Mouse (Mus musculus): ENCODE results near the gene Pde4d.
A peak's percentile ranks its signal among the peaks of the same experiment; 100 is the strongest.

Gene Pde4d

GRCm38 (mm10) chr13:109619158-109619657 is 1169.5 kb downstream of the Pde4d start:
- no peak for DNase-seq (ENCODE audit: extremely low spot score, low spot score)

DNA sequence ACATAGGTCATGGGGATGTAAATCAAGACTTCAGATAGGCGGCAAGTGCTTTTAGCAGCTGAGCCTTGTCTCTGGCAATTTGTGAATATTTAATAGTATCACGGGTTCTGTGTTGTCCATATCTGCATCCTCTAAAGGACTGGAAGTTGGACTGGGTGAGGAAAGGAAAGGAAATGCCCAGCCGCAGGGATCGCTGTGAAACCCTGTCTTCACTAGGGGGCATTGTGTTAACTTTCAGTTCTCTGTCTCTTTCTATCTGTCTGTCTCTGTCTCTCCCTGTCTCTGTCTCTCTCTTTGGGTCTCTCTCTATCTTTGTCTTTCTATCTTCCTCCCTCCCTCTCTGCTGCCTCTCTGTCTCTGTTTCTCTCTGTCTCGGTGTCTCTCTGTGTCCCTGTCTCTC is 1172.5 kb downstream of the Pde4d start:
- no peak for DNase-seq (ENCODE audit: extremely low spot score, low spot score)

DNA sequence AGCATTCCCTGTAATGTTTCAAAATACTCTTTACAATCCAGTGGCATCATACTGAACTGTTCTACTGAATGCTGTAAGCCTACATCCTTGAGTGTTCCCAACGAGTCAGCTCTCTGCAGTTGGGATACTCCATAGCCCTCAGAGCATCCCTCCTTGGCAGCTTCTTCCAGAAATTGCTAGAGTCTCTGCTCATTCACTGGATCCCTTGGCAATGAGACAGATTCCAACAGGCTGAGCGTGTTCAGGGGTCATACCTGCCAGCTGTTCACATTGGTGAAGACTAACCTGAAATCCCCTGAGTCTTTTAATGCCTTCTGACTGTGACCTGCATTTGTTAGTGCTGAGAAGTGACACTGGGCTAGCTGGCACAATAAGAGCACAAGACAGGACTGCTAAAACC is 1173.5 kb downstream of the Pde4d start:
- no peak for DNase-seq (ENCODE audit: extremely low spot score, low spot score)

DNA sequence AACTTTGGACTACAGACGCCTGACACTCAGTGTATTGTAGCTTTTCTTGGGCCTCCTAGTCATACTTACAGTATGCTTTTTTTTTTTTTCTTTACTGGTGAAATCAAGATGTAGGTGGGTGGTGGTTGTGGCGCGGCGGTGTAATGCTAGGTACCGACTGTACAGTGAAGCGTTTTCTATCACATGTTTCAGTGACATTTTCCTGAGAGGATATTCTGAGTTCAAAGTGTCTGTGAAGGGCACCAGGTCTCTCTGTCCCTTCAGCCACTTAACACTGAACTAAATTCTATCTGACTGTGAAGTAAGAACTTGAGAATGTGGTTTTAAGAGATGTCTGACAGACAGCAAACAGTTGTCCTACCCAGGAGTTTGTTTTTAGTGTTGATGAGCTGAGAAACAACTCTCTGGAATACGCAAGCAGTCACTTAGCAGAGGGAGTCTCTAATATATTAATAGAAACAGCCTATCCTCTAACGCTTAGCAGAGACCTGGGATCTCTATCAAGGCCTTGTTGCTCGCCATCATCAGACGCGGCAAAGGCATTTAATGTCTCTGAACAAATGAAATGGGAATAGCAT is 1175.1 kb downstream of the Pde4d start:
- no peak for DNase-seq (ENCODE audit: extremely low spot score, low spot score)

GRCm38 (mm10) chr13:109625466-109626129 is 1175.8 kb downstream of the Pde4d start:
- no peak for DNase-seq (ENCODE audit: extremely low spot score, low spot score)

DNA sequence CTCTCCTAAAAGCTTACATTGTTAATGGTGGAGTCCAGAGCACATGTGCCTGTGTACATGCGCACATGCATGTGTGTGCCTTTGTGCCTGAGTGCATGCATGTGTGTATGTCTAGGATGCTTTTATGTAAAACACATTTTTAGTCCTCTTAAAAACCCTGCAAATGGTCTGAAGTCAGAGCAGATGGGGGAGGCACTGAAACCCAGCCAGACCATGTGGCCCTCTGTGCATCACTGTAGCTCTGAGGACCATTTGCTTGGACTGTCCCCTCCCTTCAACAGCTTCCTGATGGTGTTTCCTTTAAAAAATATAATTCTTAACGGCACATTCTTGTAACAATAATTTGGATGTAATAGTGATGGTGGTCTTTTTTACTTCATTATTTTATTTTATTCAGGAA is 1177.5 kb downstream of the Pde4d start:
- no peak for DNase-seq (ENCODE audit: extremely low spot score, low spot score)

DNA sequence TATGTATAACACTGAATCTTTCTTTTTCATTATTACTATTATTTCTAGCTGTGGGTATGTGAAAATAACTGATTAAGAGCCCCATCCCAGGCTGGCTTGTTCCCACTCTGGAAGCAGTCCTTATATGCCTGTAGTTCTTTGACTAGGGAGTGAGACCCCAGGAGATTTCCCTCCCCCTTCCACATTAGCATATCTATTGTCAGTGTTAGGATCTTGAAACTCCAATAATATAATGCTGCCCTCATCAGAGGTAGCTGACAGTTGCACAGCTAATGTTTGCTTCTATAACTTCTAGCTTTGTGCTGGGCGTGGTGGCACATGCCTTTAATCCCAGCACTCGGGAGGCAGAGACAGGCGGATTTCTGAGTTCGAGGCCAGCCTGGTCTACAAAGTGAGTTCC is 1178.9 kb downstream of the Pde4d start:
- no peak for DNase-seq (ENCODE audit: extremely low spot score, low spot score)

GRCm38 (mm10) chr13:109629216-109629615 is 1179.5 kb downstream of the Pde4d start:
- no peak for DNase-seq (ENCODE audit: extremely low spot score, low spot score)

GRCm38 (mm10) chr13:109631399-109632026 is 1181.8 kb downstream of the Pde4d start:
- DNase-seq (ENCODE audit: extremely low spot score, low spot score), result no peak

DNA sequence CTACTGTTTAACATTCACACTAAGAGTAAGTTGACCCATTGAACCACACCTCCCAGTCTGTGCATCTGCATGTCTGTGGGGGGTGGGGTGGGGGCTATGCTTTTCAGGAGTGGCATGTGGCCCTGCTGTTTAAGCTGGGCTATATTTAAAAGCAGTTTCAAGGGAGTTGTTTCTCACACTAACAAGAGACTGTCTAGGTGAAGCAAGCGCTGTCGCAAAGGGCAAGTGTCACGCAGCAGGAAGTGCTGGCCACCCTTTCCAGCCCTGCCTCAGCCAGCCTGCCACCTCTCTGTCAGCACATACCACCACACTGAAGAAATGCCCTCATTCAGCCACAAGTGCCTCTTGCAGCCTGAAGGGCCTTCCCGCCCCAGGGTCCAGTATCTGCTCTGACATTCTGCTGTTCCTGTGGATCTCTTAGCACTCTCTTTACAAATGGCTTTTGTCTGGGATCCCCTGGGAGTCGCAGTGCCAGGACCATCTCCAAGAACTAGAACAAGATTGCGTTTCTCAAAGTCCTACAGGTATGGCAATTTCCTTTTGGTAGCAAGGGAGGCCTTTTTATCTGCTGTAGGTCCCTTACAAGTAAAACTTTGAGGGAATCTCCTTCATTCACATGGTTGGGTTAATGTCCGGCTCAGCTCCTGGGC is 1182.8 kb downstream of the Pde4d start:
- DNase-seq (ENCODE audit: extremely low spot score, low spot score), result peak; percentile 40

DNA sequence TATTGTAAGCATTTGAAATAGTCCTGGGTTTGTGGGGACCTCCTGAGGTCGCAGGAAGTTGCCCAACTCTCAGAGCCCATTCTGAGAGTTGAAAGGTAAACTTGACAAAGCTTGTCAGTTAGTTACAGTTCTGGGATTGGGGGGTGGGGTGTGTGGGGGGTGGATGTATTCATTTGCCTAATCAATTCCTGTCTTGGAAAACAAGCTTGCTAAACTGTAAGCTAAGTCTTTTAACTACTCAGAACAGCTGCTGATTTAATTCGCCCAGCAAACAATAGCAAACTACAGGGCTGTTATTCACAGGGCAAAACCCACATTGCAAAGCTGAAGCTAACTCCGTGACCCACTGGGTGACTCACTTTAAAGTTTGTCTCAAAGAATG is 1183.3 kb downstream of the Pde4d start:
- DNase-seq (ENCODE audit: extremely low spot score, low spot score), result no peak

DNA sequence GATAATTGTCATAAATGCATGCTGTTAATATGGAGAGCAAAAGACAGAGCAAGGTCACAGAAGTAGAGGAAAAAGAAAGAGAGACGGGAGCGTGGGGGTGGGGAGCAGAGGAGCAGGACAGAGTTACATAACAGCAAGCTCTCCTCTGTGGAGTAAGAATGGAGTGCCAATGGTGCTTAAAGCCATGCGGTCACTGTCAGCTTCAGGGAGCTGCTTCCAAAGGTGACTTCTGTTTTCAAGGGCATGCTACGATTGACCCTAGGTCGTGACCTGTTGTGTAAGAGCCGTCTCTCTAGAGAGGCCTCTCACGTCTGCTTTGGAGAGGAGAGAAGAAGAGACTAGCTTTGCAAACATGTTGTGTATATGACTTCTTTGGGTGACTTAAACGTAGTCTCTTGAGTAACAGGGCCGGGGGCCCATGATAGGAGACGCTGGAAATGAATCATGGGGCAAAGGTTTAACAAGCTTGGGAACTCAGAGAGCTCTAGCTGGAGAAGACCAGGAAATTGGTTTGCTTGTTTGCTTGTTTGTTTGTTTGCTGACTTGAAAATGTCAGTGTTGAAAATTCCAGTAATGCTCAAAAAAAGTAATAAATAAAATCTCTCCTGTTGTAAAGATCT is 1186.3 kb downstream of the Pde4d start:
- DNase-seq (ENCODE audit: extremely low spot score, low spot score), result no peak

- DNase-seq (ENCODE audit: extremely low spot score, low spot score), result no peak
These were observed 1188.5 kb downstream of the Pde4d start for GRCm38 (mm10) chr13:109638273-109638672.

DNA sequence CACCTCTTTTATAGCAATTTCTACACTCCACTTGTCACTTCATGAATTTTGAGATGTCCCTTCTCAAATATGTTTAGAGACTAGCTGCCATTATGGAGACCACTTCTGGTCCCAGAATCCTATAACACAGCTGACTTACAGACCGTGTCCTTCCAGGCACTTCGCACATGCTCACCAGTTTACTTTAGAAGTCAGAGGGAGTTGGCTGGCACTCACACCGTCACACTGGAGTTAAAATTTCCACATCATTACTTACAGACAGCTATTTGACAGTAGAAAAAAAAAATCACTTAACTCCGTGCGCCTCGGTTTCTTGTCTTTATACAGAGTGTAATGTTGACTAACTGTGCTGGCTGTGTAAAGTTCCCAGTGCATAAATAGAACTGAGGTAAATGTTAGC is 1189.5 kb downstream of the Pde4d start:
- no peak for DNase-seq (ENCODE audit: extremely low spot score, low spot score)

DNA sequence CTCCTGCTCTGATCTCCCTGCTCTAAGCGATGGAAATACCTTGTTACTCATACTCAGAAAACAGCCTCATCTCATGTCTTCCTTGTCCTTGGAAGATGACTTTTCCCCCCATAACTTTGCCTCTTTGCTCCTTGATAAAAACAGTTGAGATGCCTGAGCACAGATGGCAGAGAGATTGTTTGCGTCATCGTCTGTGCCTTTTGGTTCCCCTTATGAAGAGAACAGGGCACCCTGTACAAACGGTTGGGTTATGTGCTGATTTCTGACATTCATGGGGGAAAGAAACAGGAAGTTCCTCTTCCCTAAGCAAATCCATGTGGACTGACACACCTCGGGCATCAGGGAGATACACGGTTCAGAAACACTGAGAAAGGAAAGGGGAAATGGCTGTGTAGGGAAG is 1191.8 kb downstream of the Pde4d start:
- no peak for DNase-seq (ENCODE audit: extremely low spot score, low spot score)

DNA sequence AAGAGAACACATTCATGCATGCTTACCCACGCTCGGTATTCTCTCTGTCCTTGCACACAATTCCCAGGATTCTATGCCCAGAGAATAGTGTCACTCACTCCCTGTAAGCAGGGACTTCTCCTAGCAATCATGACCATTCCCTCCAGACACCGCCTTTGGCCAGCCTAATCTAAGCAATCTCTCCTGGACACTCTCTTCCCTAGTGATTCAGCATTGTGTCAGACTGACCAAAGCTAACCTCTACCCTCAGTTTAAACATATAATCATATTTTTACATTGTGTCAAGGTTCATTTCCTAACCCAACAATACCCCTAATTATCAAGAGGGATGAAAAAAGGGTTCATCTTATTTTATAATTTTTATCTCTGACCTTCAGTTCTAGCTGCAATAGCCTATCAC is 1193.7 kb downstream of the Pde4d start:
- DNase-seq (ENCODE audit: extremely low spot score, low spot score), result no peak

- no peak for DNase-seq (ENCODE audit: extremely low spot score, low spot score)
These were observed 1194.3 kb downstream of the Pde4d start for GRCm38 (mm10) chr13:109644086-109644485.

DNA sequence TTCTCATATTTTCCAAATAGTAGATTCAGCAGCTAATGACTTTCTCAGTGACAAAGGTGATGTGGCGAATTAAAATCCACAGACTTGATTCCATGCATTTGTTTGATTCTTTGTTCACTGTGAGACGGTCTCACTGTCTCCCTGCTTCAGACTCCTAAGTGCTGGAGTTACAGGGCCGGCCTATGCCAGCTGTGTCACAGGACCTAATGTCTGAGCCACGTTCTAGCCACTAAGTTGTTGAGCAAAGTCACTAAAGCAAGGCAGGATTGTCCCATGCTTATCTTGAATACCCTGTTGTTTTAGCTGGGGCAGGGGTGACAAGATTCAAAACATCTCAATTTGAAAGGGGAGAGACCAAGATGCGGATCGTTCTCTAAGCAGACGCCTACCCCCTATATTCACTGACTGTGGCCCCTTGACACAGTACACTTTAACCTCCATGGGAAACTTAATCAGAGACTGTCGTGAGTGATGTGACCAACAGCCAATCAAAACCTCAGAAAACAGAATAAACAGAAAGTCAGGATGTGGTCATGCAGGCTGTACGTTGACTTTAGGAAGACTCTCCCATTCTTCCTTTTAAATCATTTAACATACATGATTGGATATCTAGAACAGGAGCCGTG is 1195.6 kb downstream of the Pde4d start:
- DNase-seq (ENCODE audit: extremely low spot score, low spot score), result no peak

- DNase-seq (ENCODE audit: extremely low spot score, low spot score), result no peak
These were observed 1196.1 kb downstream of the Pde4d start for GRCm38 (mm10) chr13:109645910-109646284.

DNA sequence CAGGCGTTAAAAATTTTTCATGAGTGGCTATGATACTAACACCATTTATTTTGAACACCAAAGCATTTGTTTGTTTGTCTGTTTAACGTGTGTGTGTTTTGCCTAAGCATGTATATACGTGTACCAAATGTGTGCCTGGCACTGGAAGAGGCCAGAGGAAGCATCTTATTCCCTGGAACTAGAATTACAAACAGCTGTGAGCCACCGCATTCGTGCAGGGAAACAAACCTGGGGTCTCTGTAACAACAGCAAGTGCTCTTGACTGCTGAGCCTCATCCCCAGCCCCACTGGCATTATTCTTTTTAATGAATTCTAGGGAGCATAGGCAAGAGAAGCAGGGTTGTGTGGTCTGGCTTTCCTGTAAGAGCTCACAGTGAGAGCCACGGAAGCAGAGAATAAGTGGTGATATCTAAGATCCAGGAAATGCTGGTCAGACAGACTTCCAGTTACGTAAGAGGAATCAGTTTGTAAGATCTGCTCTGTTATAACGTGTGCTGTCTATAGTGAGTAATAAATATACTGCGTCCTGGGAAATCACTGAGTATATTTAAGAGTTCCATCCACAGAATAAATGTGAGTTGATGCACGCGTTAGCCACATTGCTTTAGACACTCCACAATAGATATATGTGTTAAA is 1197.0 kb downstream of the Pde4d start:
- no peak for DNase-seq (ENCODE audit: extremely low spot score, low spot score)

Measured in neural tube, embryonic 10.5 days (tissue).